Mouse (Mus musculus): ENCODE results near the gene Olfr718-ps1.

DNA sequence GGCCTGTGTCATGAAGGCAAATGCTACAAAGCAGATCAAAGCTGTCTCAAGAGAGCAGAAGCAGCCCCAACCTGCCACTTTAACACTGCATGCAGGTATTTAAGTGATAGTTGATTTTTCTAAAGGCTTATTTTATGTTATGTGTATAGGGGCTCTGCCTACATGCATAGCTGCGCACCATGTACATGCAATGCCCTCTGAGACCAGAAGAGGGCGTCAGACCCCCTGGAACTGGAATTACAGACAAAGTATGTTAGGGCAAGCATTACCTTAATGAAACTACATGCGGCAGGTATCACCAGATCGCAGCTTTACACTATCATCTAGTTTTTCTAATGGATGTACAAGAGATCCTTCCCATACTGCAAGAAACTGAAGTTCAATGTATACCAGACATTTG lies 62.5 kb downstream of the Olfr718-ps1 start:
- TF ChIP-seq POLR2A (IDR thresholded peaks at IDR 0.05; ENCODE audit: low read depth, low read length), result no peak
- TF ChIP-seq CTCF (conservative IDR thresholded peaks at IDR 0.05; ENCODE audit: insufficient read depth, insufficient read length, low read depth, low read length), result peak; percentile 64

Measured in kidney, adult 2 months (tissue).